Mouse (Mus musculus) heart, postnatal 10 days (tissue): ENCODE results near the gene Pygm. TPM values are rescaled to one million over a fixed set of nuclear protein-coding genes. Genes with fewer than 3 reads are reported as not detected.

Source experiments
- DNase-seq, 2 experiments: peaks; one replicate each; pipeline ENCODE4 v3.0.0; 2021
- intact Hi-C: fragments of 180-260 bp; cut with DNase I; formaldehyde crosslinking; loops from one replicate; pipeline ENCODE4 v1.15.1; 2025
- total RNA-seq, 2 experiments: library from RNA; stranded (reverse); gene quantifications; 2 replicates each; pipeline ENCODE4 v1.2.3; 2021

Pygm gene
- total RNA-seq, 2 experiments from 2014 or later, result 622 to 693 TPM

DNA sequence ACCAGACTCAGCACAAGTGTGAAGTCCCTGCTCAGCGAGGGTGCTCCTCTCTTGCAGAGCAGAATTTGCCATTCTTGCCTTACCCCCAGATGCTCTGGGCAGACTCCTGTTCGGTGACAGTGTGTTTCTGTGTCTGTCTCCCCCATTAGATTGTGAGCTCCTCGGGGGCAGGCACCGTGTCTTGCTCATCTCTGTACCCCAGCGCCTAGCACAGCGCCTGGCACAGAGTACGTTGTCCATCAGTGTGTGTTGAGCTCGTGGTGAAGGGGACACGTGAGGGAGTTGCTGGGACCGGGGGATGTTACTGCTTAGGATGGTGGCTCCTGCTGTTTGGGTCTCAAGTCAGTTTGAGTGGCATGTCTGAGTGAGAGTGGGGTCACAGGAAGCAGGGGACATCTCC lies 19.7 kb downstream of the Pygm start:
- intact Hi-C loops, result no loop called here
- DNase-seq, result no peak

DNA sequence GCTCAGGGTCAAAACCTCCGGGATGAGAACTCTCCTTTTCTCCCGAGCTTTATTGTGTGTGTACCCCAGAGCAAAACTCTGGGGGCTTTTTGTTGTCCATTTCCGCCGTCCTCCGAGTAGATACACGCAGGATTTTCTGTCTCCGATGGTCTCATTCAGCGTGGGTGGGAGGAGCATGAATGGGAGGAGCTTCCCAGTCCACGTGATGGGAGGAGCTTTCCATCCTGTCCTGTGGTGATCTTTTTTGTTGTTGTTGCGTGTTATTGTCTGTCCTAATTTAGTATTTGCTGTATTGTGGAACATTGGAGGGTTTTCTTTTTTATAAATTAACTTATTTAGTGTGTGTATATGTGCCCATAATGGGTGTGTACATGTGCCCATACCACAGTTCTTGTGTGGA lies 21.2 kb downstream of the Pygm start:
- no peak for DNase-seq
- intact Hi-C loops, result no loop called here

DNA sequence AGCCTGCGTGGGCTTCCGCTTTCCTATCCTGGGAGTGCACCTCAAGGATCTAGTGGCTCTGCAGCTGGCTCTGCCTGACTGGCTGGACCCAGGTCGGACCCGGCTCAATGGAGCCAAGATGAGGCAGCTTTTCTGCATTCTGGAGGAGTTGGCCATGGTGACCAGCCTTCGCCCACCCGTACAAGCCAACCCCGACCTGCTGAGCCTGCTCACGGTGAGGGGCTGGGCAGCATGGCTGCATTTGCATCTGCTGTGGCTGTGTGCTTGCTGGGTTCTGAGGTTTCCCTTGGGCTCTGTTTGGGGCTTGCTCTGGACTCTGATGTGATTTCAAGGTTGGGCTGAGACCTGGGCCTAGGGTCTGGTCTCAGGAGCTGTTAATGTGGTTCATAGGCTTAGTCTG lies 22.9 kb downstream of the Pygm start:
- DNase-seq, result no peak
- intact Hi-C loops, result no loop called here

DNA sequence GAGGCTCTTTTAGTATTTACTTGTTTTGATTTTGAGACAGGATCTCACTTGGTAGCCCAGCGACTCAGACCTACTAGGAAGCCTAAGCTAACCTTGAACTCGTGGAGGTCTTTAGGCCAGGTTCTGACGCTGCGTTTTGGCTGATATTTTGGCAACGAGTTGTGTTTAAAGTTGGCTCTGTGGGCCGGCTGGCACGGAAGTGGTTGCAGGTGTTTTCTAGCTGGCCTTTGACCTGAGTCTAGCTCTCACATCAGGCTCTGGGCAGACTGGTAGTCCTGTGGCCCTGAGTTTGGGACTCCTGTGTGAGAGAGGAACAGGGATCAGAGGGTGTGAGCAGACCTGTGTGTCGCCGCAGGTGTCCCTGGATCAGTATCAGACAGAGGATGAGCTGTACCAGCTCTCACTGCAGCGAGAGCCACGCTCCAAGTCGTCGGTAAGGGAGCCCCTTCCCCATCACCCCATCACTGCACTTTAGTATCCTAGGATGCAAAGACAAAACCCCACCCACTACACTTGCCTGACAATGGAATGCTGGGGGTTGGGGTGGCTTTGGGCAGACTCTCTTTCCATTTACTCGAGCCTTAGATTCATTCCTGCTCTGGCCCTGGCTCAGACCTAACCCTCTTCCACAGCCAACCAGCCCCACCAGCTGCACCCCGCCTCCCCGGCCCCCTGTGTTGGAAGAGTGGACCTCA lies 23.8 kb downstream of the Pygm start:
- intact Hi-C loops, result no loop called here

DNA sequence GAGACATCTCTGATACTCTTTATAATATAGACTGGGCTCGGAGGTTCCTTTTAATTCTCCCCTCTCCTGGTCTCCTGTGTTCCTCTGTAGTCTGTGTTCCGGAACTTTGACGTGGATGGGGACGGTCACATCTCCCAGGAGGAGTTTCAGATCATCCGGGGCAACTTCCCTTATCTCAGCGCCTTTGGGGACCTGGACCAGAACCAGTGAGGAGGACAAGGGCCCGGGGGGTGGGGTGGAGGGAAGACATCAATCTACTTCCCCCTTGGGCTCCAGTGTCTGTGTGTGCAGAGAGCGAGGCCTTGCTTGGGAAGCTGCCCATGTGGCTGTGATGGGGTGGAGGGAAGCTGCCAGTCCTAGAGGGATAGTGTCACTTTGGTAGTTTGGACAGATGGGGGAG lies 24.6 kb downstream of the Pygm start:
- no peak for DNase-seq

More for the DNA sequence above, 23.8 kb downstream of the Pygm start:
- no peak for DNase-seq

DNA sequence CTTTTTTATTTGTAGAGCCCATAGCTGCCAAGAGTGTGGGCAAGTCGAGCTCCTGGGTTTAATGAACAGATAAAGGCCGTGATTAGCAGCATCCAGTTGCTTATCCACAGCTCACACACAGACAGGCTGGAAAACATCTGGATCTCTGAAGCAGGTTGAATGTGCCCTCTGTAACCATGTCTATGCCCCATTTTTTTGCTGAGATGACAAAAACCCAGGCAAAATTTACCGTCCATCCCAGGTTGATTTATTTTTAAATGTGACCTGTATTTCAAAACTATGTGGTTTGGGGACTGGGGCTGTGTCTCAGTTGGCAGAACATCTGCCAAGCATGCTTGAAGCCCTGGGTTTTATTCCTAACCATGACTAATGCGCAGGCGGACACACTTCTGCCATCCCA lies 25.0 kb downstream of the Pygm start:
- intact Hi-C loops, result no loop called here
- no peak for DNase-seq

More for the DNA sequence above, 24.6 kb downstream of the Pygm start:
- intact Hi-C loops, result no loop called here

DNA sequence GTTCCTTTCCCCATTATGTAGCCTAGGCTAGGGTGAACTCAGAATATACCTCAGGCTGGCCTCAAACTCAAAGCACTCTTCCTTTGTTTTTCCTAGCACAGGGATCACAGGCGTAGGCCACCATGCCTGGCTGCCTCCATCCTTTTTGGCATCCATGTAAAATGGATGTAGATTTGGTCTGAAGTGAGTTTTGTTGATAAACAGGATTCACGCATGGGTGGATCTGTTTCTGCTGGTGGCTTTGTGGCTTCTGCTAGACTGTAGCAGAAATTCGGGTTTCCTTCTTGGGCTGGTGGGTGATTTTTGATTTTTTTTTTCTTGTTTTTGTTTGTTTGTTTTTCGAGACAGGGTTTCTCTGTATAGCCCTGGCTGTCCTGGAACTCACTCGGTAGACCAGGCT lies 25.7 kb downstream of the Pygm start:
- intact Hi-C loops, result no loop called here
- DNase-seq, result no peak

DNA sequence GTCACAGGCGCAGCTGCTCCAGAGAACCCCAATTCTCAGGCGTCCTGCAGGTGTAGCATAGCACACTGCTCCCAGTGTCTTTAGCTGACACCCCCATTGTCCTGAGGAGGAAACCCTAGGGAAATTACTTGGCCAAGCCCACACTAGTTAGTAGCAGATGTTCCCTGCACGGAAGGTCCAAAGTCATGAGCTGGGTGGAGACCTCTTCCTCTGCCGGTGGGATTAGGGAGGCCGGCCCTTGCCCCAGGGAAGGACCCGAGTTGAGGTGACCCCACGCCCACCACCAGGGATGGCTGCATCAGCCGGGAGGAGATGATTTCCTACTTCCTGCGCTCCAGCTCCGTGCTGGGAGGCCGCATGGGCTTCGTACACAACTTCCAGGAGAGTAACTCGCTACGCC lies 28.6 kb downstream of the Pygm start:
- no peak for DNase-seq
- intact Hi-C loops, result no loop called here

DNA sequence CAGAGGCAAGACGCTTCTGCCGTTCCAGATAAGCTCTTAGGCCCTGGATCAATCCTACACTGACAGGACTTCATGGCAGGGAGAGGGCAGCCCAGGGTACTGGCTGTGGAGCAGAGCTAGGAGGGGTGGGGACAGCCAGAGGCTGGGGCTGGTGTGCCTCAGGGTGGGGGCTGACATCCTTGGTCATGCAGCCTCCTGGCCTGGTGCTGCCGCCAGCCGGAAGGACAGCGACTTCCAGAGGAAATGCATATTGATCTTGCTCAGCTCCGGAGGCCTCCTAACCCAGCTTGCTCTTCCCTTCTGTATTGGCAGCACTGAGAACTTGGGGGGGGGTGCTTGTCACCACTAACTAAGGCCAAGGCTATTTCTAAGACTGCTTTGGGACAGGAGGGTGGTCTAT lies 31.3 kb downstream of the Pygm start:
- intact Hi-C loops, result no loop called here

DNA sequence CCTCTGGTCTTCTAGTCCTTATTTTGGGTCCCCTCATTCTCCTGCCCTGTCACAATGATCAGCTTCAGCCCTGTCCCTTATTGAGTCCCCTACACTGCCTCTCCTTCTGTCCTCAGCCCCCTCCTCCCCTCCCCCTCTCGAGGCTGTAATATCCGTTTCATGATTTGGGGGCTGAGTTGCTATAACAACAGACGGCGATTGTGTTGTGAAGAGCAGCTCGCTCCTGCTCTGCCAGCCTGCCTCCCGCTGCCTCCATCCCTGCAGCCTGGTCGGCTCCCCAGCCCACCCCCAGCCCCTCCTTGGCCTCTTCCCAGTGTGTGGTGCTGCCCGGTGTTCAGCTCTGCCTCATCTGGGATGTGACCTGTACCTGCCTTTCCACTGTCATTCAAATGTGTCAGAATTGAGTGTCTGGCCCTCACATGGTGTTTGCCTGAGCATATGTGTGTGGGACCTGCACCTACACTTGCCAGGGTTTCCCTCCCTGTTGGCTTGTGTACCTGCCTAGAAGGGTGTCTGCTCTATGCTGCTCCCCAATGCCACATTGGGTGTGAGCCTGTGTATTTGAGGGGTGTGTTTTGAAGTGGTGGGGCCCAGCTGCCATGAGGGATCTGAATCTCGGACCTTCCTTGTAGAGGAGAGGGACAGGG lies 32.0 kb downstream of the Pygm start:
- intact Hi-C loops, result no loop called here
- DNase-seq, result no peak

More for the DNA sequence above, 31.3 kb downstream of the Pygm start:
- DNase-seq, result no peak

DNA sequence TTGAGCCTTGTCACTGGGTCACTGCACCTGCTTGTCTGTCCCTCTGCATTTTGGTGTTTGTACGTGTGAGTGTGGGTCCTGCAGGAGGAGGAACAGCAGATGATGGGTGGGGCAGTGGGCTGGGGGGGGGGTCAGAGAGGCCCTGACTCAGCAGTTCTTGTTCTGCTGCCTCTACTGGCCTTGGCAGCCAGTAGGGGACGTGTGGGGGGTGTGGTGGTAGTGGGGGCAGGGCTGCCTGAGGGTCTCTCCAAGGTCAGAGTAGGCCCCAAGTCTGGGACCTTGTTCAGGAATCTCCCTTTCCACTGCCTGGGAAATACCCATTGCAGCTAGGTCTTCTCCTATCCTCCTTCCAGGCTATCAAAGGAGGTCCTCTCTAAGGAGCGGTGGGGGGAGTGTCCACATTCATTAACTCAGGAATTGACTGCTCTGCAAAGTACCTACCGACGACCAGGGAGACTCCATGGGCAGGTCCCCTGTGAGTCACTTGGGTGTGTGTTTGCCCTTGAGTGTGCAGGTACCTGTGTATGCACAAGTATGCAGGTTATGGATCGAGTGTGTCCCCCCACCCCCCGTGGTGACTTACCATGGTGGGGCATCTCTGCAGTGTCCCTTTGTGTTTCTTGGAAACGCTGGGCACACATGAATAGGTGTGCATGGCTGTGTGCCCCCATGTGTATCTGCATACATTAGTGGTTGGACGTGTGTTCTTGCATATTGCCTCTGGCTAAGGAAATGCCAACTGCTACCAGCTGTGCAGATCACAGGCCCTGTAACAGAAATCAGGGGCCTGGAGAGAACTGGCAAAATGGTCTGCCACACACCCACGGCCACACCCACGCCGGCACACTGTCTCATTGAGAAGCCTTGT lies 32.9 kb downstream of the Pygm start:
- no peak for DNase-seq
- intact Hi-C loops, result no loop called here

DNA sequence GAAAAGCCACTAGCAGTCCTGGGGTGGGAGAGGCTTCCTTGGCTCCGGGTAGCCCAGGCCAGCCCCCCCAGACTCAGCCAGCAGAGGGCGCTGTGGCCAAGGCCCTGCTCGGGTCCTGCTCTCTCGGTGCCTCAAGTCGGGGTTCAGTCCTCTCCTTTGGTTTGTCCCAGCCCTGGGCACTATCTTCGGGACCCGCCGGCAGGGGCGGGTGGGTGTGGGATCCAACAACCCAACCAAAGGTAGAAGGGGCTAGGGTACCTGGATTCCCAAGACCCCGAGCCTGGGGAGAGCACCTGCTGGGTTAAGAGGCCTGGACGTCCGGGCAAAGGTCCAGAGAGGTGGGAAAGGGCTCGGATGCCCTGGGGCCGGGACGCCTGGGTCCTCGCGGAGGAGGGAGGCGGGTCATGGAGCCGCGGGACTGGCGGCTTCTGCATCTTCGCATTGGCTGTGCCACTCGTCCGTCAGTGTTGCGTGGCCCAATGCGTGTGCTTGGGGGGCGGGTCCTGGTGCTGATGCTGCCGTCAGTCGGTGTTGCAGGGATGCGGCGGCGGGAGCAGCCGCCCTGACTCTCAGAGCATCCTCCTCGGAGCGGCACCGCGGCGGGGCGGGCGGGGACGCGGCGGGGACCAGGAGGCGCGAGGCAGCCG lies 34.2 kb downstream of the Pygm start, which contains the start of gene Nrxn2:
TSS of gene Nrxn2 (plus strand) at position 499 of the 647 bp plus-strand sequence.
- DNase-seq, result peak; percentile 83 to 84
- intact Hi-C loops, result loop anchor here (1.0 kb wide), 1 partner anchor 34 kb away; no protein-coding TSS in a partner anchor

DNA sequence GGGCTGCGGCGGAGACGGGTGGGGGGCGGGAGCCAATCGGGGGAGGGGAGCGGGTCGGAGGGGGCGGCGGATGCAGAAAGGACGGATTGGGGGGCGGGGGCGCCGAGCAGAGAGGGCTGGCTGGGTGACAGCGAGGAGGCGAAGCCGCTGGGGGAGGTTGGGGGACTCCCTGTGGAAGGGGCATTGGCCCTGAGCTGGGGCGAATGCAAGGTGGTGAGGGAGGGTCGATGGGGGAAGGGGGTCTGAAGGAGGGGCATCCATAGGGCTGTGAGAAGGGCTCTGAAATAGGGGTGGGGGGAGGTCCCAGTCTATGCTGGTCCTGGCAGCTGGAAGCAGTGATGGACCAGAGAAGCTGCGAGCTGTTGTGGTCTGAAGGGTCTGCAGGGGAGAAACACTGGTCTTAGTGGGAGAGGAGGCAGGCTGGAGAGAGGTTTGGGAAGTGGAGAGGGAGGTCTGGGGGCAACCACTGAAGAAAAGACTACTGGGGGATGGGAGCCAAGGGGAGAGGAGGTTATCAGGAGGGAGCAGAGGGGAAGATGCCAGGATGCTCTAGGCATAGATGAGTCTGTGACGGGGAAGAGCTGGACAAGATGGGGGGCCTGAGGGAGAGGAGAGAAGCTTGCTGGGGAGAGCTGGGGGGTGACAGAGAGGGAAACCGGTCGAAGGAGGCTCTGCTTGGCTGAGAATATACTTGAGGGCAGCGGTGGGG lies 34.9 kb downstream of the Pygm start:
- intact Hi-C loops, result loop anchor here (1.0 kb wide), 1 partner anchor 33 kb away; no protein-coding TSS in a partner anchor
- no peak for DNase-seq

DNA sequence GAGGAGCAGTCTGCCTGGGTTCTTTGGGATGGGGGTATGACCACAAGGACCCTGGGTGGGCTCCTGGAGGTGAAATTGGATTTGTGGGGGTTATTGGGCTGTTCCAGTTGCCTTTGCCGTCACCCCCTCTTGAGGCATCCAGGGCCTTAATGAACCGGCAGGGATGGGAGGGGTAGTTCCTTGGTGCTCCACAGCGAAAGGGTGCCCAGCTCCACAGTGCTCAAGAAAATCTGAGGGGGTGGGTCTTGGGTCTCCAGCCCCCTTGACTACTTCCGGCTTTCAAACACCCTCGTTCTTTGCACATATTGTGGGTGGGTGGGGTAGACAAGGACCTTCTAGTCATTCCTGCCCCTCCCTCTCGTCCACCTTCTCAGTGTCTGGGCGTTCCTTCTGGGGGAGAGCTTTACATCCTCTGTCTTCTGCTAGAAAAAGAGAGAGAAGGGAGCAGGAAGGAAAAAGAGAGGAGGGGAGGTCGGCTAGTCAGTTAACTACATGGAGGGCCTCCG lies 35.7 kb downstream of the Pygm start:
- DNase-seq, result no peak
- intact Hi-C loops, result no loop called here

DNA sequence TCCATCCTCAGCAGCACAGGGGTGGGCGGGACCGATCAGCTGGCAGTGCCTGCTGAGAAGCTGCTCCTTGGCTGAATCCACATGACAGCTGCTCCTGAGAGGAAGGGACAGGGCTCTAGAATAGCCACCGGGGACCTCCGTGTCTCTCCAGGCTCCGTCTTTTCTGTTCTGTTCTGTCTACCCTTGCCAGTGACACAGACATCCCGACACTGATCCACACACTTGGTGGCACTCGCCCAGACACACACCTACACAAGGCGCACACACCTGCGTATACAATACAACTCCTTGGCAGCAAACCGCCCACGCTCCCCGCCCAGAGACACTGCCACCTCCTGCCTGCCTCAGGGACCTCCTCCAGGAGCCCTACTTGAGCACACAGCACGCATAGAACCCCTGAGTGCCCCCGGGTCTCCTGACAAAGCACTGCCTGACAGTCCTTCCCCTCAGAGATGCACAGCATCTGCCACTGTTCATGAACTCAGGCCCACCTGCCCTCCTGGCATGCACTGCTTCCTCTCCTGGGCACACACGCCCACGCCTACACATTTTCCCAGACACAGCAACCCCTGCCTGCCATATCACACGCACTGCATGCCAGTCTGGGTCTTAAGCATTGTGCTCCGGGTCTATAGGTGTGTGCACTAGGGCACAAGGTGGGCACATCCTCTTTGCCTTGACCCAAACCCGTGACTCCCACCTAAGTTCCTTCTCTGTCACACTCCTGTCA lies 36.4 kb downstream of the Pygm start:
- DNase-seq, result no peak
- intact Hi-C loops, result no loop called here

DNA sequence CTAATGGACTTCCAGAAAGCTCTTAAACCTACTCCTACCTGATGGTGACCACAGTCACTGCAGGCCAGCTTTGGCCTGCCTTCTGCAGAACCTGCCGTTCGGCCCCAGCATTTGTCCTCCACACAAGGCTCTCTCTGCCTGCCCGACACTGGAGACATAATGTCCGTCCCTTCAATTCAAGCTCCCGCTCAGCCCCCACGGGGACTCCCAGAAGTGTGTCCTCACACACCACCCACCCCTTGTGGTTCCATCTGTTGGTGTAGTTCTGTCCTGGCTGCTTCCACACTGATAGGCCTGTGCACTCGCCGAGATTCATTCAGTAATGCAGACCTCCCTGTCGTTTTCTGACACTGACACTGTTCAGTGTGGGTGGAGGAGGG lies 37.0 kb downstream of the Pygm start:
- intact Hi-C loops, result no loop called here
- DNase-seq, result no peak

DNA sequence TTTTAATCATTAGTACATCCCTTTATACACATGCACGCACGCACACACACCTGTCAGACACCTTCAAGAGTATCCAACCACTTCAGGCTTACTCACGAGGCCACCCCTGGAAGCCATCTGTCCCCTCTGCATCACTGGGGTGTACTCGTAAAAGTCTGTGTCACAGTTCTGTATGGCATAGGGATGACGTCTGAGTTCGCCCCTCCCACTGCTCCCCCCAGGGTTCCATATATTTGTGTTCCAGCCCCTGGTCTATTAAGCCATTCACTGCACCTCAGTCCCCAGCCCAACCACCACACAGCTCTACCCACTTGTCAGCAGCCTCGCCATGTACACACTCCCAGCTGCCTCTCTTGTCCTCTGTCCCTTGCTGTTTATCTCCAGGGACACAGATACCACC lies 37.8 kb downstream of the Pygm start:
- no peak for DNase-seq
- intact Hi-C loops, result no loop called here

DNA sequence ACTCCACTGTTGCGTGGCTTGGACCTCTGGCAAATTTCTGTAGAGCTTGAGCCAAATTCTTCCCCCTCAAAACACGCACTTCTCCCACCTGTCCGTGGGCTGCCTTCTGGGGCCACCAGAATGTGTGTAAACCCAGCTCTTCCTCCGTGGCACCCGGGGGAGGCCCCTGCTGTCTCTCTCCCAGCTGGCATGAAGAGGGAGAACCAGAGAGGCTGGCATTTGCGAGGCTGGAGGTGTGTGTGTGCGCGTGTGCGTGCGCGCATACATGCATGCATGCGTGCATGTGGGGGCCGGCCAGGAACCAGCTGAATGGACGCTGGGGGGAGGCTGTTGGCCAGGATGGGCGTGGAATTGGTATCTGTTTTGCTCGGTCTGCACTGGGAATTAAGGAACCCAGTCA lies 39.0 kb downstream of the Pygm start:
- intact Hi-C loops, result no loop called here
- DNase-seq, result no peak

DNA sequence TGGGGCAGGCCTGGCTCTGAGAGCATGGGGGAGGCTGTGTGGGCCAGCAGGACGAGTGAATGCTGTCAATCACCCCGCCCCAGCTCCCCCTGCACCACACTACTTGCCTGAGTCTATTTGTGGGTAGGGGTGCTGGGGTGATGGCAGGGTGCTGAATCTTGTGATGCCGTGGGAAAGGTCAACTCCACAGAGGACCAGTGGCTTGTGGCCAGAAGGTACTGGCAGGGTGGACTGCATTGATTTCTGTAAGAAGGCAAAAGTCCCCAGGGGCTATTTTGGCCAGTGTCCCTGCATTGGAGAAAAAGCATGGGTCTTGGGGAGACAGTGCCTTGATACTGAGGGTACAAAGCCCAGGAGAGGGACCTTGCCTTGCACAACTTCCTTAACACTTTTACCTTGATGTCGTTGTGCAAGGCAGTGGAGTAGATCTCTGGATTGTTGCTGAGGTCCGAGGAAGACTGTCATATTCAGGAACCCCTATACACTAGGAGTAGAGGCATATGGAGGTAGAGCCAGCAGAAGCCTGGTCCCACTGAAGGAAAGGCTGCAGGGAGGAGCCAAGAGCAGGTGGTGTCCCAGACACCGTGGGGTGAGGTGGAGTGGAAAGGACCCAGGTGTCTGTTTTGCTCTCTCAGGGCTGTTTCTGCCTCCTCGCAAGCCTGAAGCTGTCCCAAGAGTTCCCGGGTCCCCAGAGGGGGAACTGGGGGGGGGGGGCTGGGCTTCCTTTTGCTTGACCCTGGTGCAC lies 40.1 kb downstream of the Pygm start:
- no peak for DNase-seq
- intact Hi-C loops, result no loop called here
